Mouse (Mus musculus) brain, embryonic 14.5 days (tissue): ENCODE measurements at regions not wholly inside any gene's neighbourhood (a gene's known extent, or its start where the extent isn't known, plus 50 kb on each side); places are given as distances from the start of the nearest gene placed in this dataset.

Source experiments
- CTCF ChIP-seq: fragments of 200-500 bp; IDR thresholded peaks from 2 replicates; pipeline ENCODE4 v1.5.1; 2012; ENCODE audit warnings: inconsistent platforms, mild to moderate bottlenecking, moderate library complexity, borderline replicate concordance; ENCODE audit not compliant: insufficient read depth, insufficient read length; ENCODE audit errors: extremely low read depth
- POLR2A ChIP-seq: fragments of 200-500 bp; IDR thresholded peaks from 2 replicates; pipeline ENCODE4 v1.6.1; 2012; ENCODE audit warnings: mild to moderate bottlenecking, inconsistent platforms, borderline replicate concordance; ENCODE audit not compliant: poor library complexity, insufficient read depth, insufficient read length, severe bottlenecking; ENCODE audit errors: extremely low read depth

GRCm38 (mm10) chr13:70214022-70214654 is 411.9 kb downstream of the Med10 start:
- no peak for TF ChIP-seq CTCF
- no peak for TF ChIP-seq POLR2A
